Mouse (Mus musculus) lung, embryonic 16.5 days (tissue): ENCODE data around the gene Idua. TPM values are rescaled to one million over a fixed set of nuclear protein-coding genes. Genes with fewer than 3 reads are reported as not detected.

Experiments used
- ATAC-seq: fragments of 200-750 bp; cut with Nextera tagmentation; 2 replicates; pipeline ENCODE4 v1.8.0; 2017; ENCODE audit warnings: low read depth, mild to moderate bottlenecking, moderate library complexity
- H3K27ac ChIP-seq: fragments of 300-500 bp; sonication (generic); 2 replicates; pipeline ENCODE4 v1.5.1; 2014; ENCODE audit warnings: mild to moderate bottlenecking, control low read depth, low read length
- H3K27me3 ChIP-seq: fragments of 300-500 bp; sonication (generic); 2 replicates; pipeline ENCODE4 v1.6.1; 2014; ENCODE audit warnings: low read depth, low read length, mixed read lengths; ENCODE audit not compliant: control insufficient read depth, insufficient read depth
- H3K36me3 ChIP-seq: fragments of 300-500 bp; sonication (generic); 2 replicates; pipeline ENCODE4 v1.6.1; 2014; ENCODE audit warnings: low read length; ENCODE audit not compliant: control insufficient read depth, insufficient read depth
- H3K4me1 ChIP-seq: fragments of 300-500 bp; sonication (generic); replicated peaks from 2 replicates; pipeline ENCODE4 v1.6.1; 2014; ENCODE audit warnings: low read length, mixed read lengths; ENCODE audit not compliant: control insufficient read depth, insufficient read depth
- H3K4me2 ChIP-seq: fragments of 300-500 bp; sonication (generic); 2 replicates; pipeline ENCODE4 v1.6.1; 2014; ENCODE audit warnings: low read depth, low read length, control low read depth
- H3K4me3 ChIP-seq: fragments of 300-500 bp; sonication (generic); 2 replicates; pipeline ENCODE4 v1.5.1; 2014; ENCODE audit warnings: mild to moderate bottlenecking, low read length, control low read depth
- H3K9ac ChIP-seq: fragments of 300-500 bp; sonication (generic); 2 replicates; pipeline ENCODE4 v1.6.1; 2014; ENCODE audit warnings: low read length, control low read depth
- H3K9me3 ChIP-seq: fragments of 300-500 bp; sonication (generic); 2 replicates; pipeline ENCODE4 v1.6.1; 2016; ENCODE audit warnings: low read length; ENCODE audit not compliant: control insufficient read depth
- WGBS: fragments of 180-500 bp; shearing (Covaris S2); extraction: QIAGEN DNeasy Blood & Tissue Kit; methylation state at CpG from one replicate; pipeline ENCODE4 v1.1.7; 2014; 5-methylcytosine and 5-hydroxymethylcytosine counted together
- polyA plus RNA-seq: library from polyadenylated mRNA; unstranded; fragments of >200 nt; fragmentation: Nextera tagmentation; extraction: Ambion mirVana; gene quantifications from 2 replicates; pipeline ENCODE4 v1.2.1, GENCODE M21; 2015

Gene Idua
- polyA plus RNA-seq, 1 experiment from 2014 or later = 15.7 TPM

- peak; percentile 48 for ATAC-seq
- 47% methylated on average over 1 of the region's 1 CpGs for WGBS
- Histone ChIP-seq H3K9ac (no peak overlapping the region), H3K9me3 (no peaks in the 10 kb centered on the region), H3K27ac (no peak overlapping the region), H3K36me3 (peaks cover 37% of the 10 kb centered on the region), H3K27me3 (no peaks in the 10 kb centered on the region), H3K4me3 (no peak overlapping the region), H3K4me1 (no peaks in the 10 kb centered on the region), H3K4me2 (no peak overlapping the region)
Observed at GRCm38 (mm10) chr5:108651823-108652222, 8.3 kb upstream of the Idua start.

- H3K27me3 ChIP-seq = no peaks in the 10 kb centered on the region
- no peaks in the 10 kb centered on the region for H3K4me1 ChIP-seq
- no peaks in the 10 kb centered on the region for H3K9me3 ChIP-seq
- H3K9ac ChIP-seq = no peak overlapping the region
- 89% methylated on average over 6 of the region's 6 CpGs for WGBS
- peaks cover 33% of the 10 kb centered on the region for H3K36me3 ChIP-seq
- no peak overlapping the region for H3K27ac ChIP-seq
- no peak overlapping the region for H3K4me3 ChIP-seq
- no peak overlapping the region for H3K4me2 ChIP-seq
- no peak for ATAC-seq
Observed at GRCm38 (mm10) chr5:108653341-108653740, 6.8 kb upstream of the Idua start.

DNA sequence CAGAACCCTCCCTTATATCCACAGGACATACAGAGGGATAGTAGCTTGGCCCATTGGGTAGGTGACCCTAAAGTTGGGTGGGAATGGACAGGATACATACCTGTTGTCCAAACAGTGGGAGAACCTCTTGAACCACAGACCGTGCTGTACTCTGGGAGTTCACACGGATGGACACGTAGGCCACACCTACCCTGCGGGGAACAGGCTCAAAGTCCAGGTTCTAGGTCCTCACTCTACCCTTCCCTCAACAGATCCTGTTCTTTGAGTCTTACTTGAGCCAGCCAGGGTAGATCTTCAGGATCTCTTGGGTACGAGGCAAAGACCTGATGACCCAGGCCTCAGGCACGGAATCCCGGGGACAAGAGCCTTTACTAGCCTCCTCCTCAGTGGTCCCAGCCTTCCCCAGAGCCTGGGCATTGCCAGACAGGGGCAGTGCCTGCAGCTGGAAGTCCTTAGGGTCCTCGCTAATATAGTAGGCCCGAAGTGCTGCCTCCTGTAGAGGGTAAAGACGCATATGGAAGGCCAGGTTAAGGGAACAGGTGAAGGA lies 5.6 kb upstream of the Idua start:
- Histone ChIP-seq H3K9ac (no peak overlapping the region), H3K4me2 (no peak overlapping the region), H3K4me1 (peaks cover 3% of the 10 kb centered on the region), H3K36me3 (peaks cover 31% of the 10 kb centered on the region), H3K27me3 (no peaks in the 10 kb centered on the region), H3K27ac (no peak overlapping the region), H3K4me3 (no peak overlapping the region), H3K9me3 (no peaks in the 10 kb centered on the region)
- no peak for ATAC-seq
- WGBS = 91% methylated on average over 10 of the region's 10 CpGs

DNA sequence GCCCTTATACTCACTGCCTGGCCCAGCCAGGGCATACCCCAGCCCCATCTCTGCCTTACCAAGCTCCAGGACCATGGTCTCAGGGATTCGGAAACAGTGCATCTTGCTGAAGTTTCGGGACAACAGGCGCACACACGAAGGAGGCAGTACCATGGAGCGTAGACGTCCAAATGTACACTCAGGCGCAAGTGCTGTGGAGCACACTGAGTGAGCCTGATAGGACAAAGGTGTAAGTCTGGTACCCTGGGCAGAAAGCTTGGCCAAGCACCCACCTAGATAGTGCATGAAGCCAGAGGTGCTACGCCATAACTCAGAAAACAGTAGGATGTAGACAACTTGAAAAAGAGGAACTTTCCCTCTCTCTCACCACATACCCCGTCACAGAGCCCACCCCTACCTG lies 4.8 kb upstream of the Idua start:
- Histone ChIP-seq H3K9me3 (no peaks in the 10 kb centered on the region), H3K27me3 (no peaks in the 10 kb centered on the region), H3K4me1 (peaks cover 7% of the 10 kb centered on the region), H3K4me3 (no peak overlapping the region), H3K4me2 (no peak overlapping the region), H3K9ac (no peak overlapping the region), H3K36me3 (peaks cover 31% of the 10 kb centered on the region), H3K27ac (no peak overlapping the region)
- ATAC-seq = no peak
- WGBS = 92% methylated on average over 9 of the region's 9 CpGs

GRCm38 (mm10) chr5:108655891-108656650 lies 4.1 kb upstream of the Idua start:
- H3K4me2 ChIP-seq = no peak overlapping the region
- no peaks in the 10 kb centered on the region for H3K27me3 ChIP-seq
- ATAC-seq = no peak
- H3K27ac ChIP-seq = no peak overlapping the region
- no peaks in the 10 kb centered on the region for H3K9me3 ChIP-seq
- H3K4me1 ChIP-seq = peaks cover 7% of the 10 kb centered on the region
- peaks cover 31% of the 10 kb centered on the region for H3K36me3 ChIP-seq
- no peak overlapping the region for H3K9ac ChIP-seq
- 88% methylated on average over 15 of the region's 15 CpGs for WGBS
- H3K4me3 ChIP-seq = no peak overlapping the region

GRCm38 (mm10) chr5:108657406-108657805 lies 2.7 kb upstream of the Idua start:
- 76% methylated on average over 5 of the region's 5 CpGs for WGBS
- Histone ChIP-seq H3K4me2 (no peak overlapping the region), H3K27me3 (no peaks in the 10 kb centered on the region), H3K36me3 (peaks cover 30% of the 10 kb centered on the region), H3K9me3 (no peaks in the 10 kb centered on the region), H3K27ac (no peak overlapping the region), H3K4me3 (no peak overlapping the region), H3K4me1 (peaks cover 7% of the 10 kb centered on the region), H3K9ac (no peak overlapping the region)
- no peak for ATAC-seq

DNA sequence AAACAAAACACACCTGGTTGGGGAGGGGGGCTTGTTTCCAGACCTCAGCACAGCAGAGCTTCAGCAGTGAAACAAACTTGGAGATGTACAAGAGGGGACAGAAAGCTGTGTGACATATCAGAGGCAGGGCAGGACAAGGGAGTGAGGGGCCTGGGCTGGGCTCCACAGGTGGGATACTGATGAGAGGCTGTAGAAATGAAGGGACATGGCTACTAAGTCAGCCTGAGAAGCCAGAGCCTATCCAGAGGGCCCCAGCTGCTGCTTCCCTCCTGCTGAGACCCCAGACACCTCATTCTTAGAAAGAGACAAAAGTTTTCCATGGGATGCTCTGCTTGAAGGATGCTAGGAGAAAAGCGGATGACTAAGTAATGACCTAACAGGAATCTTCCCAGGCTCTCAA lies 1.5 kb upstream of the Idua start:
- peaks cover 21% of the 10 kb centered on the region for H3K36me3 ChIP-seq
- H3K4me3 ChIP-seq = no peak overlapping the region
- H3K27ac ChIP-seq = no peak overlapping the region
- no peaks in the 10 kb centered on the region for H3K27me3 ChIP-seq
- 88% methylated on average over 1 of the region's 1 CpGs for WGBS
- ATAC-seq = no peak
- no peaks in the 10 kb centered on the region for H3K9me3 ChIP-seq
- H3K4me2 ChIP-seq = no peak overlapping the region
- H3K4me1 ChIP-seq = peaks cover 7% of the 10 kb centered on the region
- no peak overlapping the region for H3K9ac ChIP-seq

DNA sequence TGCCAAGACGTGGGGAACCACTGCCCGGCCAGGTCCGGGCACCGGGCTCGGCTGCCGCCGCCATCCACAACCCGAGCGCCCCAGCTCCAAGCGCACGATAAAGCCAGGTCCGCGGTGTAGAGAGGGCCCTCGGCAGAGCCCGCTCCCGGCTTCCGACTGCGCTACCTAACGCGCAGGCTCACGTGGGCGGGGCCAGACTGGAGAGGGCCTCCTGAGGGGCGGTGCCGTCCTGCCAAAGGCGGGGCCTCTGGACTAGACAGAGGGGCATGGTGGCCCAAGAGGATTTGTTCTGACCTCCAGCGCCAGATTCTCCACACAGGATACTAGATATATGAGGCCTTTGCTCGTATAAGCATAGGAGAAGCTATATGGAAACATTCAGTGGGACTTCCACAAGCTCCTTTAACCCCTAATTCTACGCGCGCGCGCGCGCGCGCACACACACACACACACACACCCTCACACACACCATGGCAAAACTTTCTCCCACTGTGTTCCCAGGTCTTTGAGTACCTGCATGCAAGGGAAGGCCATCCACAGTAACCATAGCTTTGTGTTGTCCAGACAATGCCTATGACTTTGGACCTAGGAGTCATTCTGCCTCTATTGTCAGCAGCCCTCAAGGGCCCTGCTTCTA lies 619 bp downstream of the Idua start:
- no peaks in the 10 kb centered on the region for H3K27me3 ChIP-seq
- H3K36me3 ChIP-seq = peaks cover 9% of the 10 kb centered on the region
- H3K4me2 ChIP-seq = peak overlapping the region; percentile 94
- H3K4me1 ChIP-seq = peaks cover 7% of the 10 kb centered on the region
- H3K9ac ChIP-seq = peak overlapping the region; percentile 96
- 13% methylated on average over 36 of the region's 36 CpGs for WGBS
- H3K9me3 ChIP-seq = no peaks in the 10 kb centered on the region
- H3K4me3 ChIP-seq = peak overlapping the region; percentile 92
- peak overlapping the region; percentile 25; the same call in 1 of the 2 replicates for H3K27ac ChIP-seq
- ATAC-seq = peak; percentile 99

- H3K27ac ChIP-seq = no peak overlapping the region
- ATAC-seq = no peak
- 75% methylated on average over 4 of the region's 4 CpGs for whole genome bisulfite sequencing
- H3K4me3 ChIP-seq = no peak overlapping the region
- H3K27me3 ChIP-seq = no peaks in the 10 kb centered on the region
- H3K9me3 ChIP-seq = no peaks in the 10 kb centered on the region
- H3K9ac ChIP-seq = no peak overlapping the region
- H3K4me2 ChIP-seq = no peak overlapping the region
- H3K4me1 ChIP-seq = peaks cover 7% of the 10 kb centered on the region
- H3K36me3 ChIP-seq = peaks cover 2% of the 10 kb centered on the region; the same call in 1 of the 2 replicates
Observed at GRCm38 (mm10) chr5:108662772-108663171, 2.6 kb downstream of the Idua start.
